In the genomic region with DNA sequence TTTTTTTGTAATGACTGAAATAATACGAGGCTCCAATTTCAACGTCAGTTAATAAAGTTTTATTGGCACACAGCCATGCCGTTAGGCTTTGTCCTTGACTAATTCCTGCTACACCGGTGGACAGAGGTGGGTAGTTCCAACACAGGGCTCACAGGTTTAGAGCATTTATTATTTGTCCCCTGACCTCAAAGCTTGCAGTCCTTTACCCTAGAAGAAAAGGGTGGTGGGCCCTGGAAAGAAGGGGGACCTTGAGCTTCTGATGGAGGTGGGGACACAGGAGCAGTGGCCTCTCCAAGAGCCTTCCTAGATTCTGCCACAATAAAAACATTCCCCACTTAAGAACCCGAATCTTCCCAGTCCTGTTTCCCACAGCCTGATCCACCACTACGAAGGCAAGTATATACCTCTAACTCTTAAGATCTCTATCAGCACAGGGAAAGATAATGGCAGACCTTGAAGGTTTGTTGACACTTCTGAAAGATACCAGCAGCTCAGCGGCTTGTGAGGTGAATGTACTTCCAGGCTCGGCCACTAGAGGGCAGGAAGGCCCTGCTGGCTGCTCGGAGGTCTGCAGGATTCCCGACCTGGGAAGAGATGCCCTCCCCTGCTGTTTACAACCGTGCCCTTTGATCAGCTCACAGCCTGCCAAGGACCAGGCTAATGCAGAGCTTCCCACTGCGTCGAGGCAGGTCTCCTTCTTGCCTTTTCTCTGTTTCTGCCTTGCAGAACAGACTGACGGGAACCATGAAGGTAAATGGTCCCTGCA, we compare ENCODE assay signal across 9 mouse cellular contexts. TPM values are rescaled to one million over a fixed set of nuclear protein-coding genes. Genes with fewer than 3 reads are reported as not detected.
DNase-seq lines count a peak whose midpoint lies in the region; ATAC-seq and TF ChIP-seq lines count a peak whose summit lies in the region.
"Had no signal": no experiment of that assay in that cellular context is flagged by ENCODE, and none has a peak within 500 bp of the region (broad histone marks: within the 10 kb centered on the region; RNA-seq: fewer than 3 reads in every experiment).

No protein-coding gene starts in this region.

- no peak overlapping the region for H3K4me3 ChIP-seq in MEL (ENCODE audit: control insufficient read depth in 1 of 2, insufficient read depth in 1 of 2, low read depth in 2 of 2, low read length in 2 of 2)
- no peak overlapping the region for H3K4me3 ChIP-seq in forebrain, postnatal 0 days (ENCODE audit: low read depth, low read length)
- H3K4me3 ChIP-seq in hindbrain, embryonic 12.5 days = no peak overlapping the region

- H3K27me3 ChIP-seq in MEL (ENCODE audit: control insufficient read depth in 1 of 2, insufficient read depth in 2 of 2, low read length in 2 of 2) = peaks cover 4 to 8% of the 10 kb centered on the region in 2 experiments; a peak in 3 of 4 replicates
- no peaks in the 10 kb centered on the region for H3K27me3 ChIP-seq in forebrain, postnatal 0 days (ENCODE audit: insufficient read depth, low read length)
- peaks cover 31% of the 10 kb centered on the region for H3K27me3 ChIP-seq in hindbrain, embryonic 12.5 days

- peak; percentile 87 to 98 (median 98) for TF ChIP-seq CTCF in MEL (IDR thresholded peaks at IDR 0.05 in 2 of 3, conservative IDR thresholded peaks at IDR 0.05 in 1 of 3; ENCODE audit: control insufficient read depth in 1 of 3, insufficient read depth in 1 of 3, low read depth in 2 of 3, low read length in 3 of 3, poor library complexity in 1 of 3, severe bottlenecking in 1 of 3)
- TF ChIP-seq CTCF in forebrain, postnatal 0 days (IDR thresholded peaks at IDR 0.05; ENCODE audit: low read depth) = peak; percentile 99

- H3K9me3 ChIP-seq in MEL (replicated peaks; ENCODE audit: insufficient read depth, low read length) = no peaks in the 10 kb centered on the region
- H3K9me3 ChIP-seq in forebrain, postnatal 0 days (ENCODE audit: low read length) = no peaks in the 10 kb centered on the region
- no peaks in the 10 kb centered on the region for H3K9me3 ChIP-seq in hindbrain, embryonic 12.5 days (replicated peaks)

- peak; percentile 75 for TF ChIP-seq RAD21 in MEL (IDR thresholded peaks at IDR 0.05; ENCODE audit: low read depth, low read length)

- TF ChIP-seq EP300 in MEL (IDR thresholded peaks at IDR 0.05; ENCODE audit: low read depth in 1 of 2, low read length in 2 of 2) = no peak

- H3K79me2 ChIP-seq in MEL (ENCODE audit: control insufficient read depth, insufficient read depth, low read length, poor library complexity) = no peaks in the 10 kb centered on the region

- H3K36me3 ChIP-seq in MEL (ENCODE audit: control insufficient read depth in 1 of 2, insufficient read depth in 2 of 2, low read length in 2 of 2) = no peaks in the 10 kb centered on the region; a peak in 1 of 4 replicates
- H3K36me3 ChIP-seq in forebrain, postnatal 0 days (ENCODE audit: insufficient read depth) = no peaks in the 10 kb centered on the region
- H3K36me3 ChIP-seq in hindbrain, embryonic 12.5 days = no peaks in the 10 kb centered on the region

- ATAC-seq in forebrain, postnatal 0 days = peak; percentile 79
- ATAC-seq in hindbrain, embryonic 12.5 days (ENCODE audit: low FRiP score) = peak; percentile 74

- no peak overlapping the region for H3K27ac ChIP-seq in MEL (ENCODE audit: control insufficient read depth, low read depth, low read length)
- no peak overlapping the region for H3K27ac ChIP-seq in forebrain, postnatal 0 days (ENCODE audit: low read depth, low read length)
- 0 out of 2 replicates have a peak overlapping the region, but pooled peaks have one; percentile 18 for H3K27ac ChIP-seq in hindbrain, embryonic 12.5 days

- no peak for TF ChIP-seq POLR2A in MEL (IDR thresholded peaks at IDR 0.05; ENCODE audit: control insufficient read depth in 1 of 2, insufficient read depth in 1 of 2, low read depth in 1 of 2, low read length in 2 of 2, poor library complexity in 1 of 2)

- 18% methylated on average over 14 of the region's 14 CpGs for WGBS in forebrain, postnatal 0 days
- WGBS in hindbrain, embryonic 12.5 days = 27% methylated on average over 14 of the region's 14 CpGs

- H3K4me1 ChIP-seq in MEL (ENCODE audit: control insufficient read depth in 1 of 2, insufficient read depth in 2 of 2, low read length in 2 of 2) = no peaks in the 10 kb centered on the region
- no peaks in the 10 kb centered on the region for H3K4me1 ChIP-seq in forebrain, postnatal 0 days (ENCODE audit: insufficient read depth)
- peaks cover 45% of the 10 kb centered on the region for H3K4me1 ChIP-seq in hindbrain, embryonic 12.5 days

- peak overlapping the region; percentile 21 for H3K4me2 ChIP-seq in forebrain, postnatal 0 days (ENCODE audit: low read depth)
- H3K4me2 ChIP-seq in hindbrain, embryonic 12.5 days (replicated peaks) = peak overlapping the region; percentile 31

- no peak overlapping the region for H3K9ac ChIP-seq in MEL (ENCODE audit: control insufficient read depth, low read depth, low read length, poor library complexity, severe bottlenecking)
- H3K9ac ChIP-seq in forebrain, postnatal 0 days = peak overlapping the region; percentile 23; the same call in 1 of the 2 replicates
- 0 out of 2 replicates have a peak overlapping the region, but pooled peaks have one; percentile 28 for H3K9ac ChIP-seq in hindbrain, embryonic 12.5 days

- DNase-seq in MEL (ENCODE audit: low read depth, low spot score) = peak; percentile 81
- peak; percentile 94 to 96 for DNase-seq in cerebellum, adult 18-20 months
- peak; percentile 91 for DNase-seq in forebrain, postnatal 0 days
- peak; percentile 94 to 96 for DNase-seq in layer of hippocampus, postnatal 10 days (ENCODE audit: low spot score in 2 of 2)
- DNase-seq in lung, postnatal 36 days = peak; percentile 90
- peak; percentile 73 for DNase-seq in retina, postnatal 7 days (ENCODE audit: low read depth, low spot score)
- DNase-seq in urinary bladder, adult 18-20 months (ENCODE audit: low spot score in 2 of 2) = peak; percentile 71 to 83

TF ChIP-seq in MEL, 35 proteins besides CTCF, POLR2A, EP300 and RAD21:
- TF ChIP-seq TAL1 (IDR thresholded peaks at IDR 0.05; ENCODE audit: low read length) (no peak), CHD2 (IDR thresholded peaks at IDR 0.05; ENCODE audit: low read length) (no peak), MAX (IDR thresholded peaks at IDR 0.05; ENCODE audit: low read length) (no peak), TBP (IDR thresholded peaks at IDR 0.05; ENCODE audit: low read depth, low read length) (no peak), KAT2A (conservative IDR thresholded peaks at IDR 0.05; ENCODE audit: low read depth, low read length) (no peak), SMC3 (IDR thresholded peaks at IDR 0.05; ENCODE audit: low read depth, low read length) (peak; percentile 73), HCFC1 (IDR thresholded peaks at IDR 0.05; ENCODE audit: low read depth, low read length) (no peak), POLR2AphosphoS2 (IDR thresholded peaks at IDR 0.05; ENCODE audit: low read length) (no peak), GATA1 (IDR thresholded peaks at IDR 0.05; ENCODE audit: low read depth, low read length) (peak; percentile 33; the same call in 1 of the 2 replicates), ZNF384 (IDR thresholded peaks at IDR 0.05; ENCODE audit: low read depth, low read length) (no peak), MYB (IDR thresholded peaks at IDR 0.05; ENCODE audit: low read depth, low read length) (no peak), MXI1 (IDR thresholded peaks at IDR 0.05; ENCODE audit: low read depth, low read length) (no peak), ZC3H11A (IDR thresholded peaks at IDR 0.05; ENCODE audit: low read depth, low read length) (peak; percentile 38; the same call in 1 of the 2 replicates), POLR2AphosphoS5 (IDR thresholded peaks at IDR 0.05; ENCODE audit: borderline replicate concordance, low read depth, low read length) (no peak), USF2 (IDR thresholded peaks at IDR 0.05; ENCODE audit: borderline replicate concordance in 1 of 2, insufficient read depth in 1 of 2, low read depth in 1 of 2, low read length in 2 of 2) (no peak)
TF ChIP-seq in MEL: peak in this region for 3.

RNA-seq across cellular contexts. Expression of a gene that starts 17.7 kb away (rescaled TPM):
- total RNA-seq in MEL (2012; rRNA removed) = 0.56 and 1.3 TPM in 2 replicates
- polyA plus RNA-seq in MEL (2012; ENCODE audit: insufficient read depth in 1 of 2, insufficient read length in 2 of 2, low read depth in 1 of 2, low replicate concordance in 2 of 2, missing spikeins in 1 of 2) = 10 to 100 TPM in 1 of 2 experiments, not detected in 1; 15.7 TPM
- 2.6 and 3.2 TPM in 2 replicates for total RNA-seq in forebrain, postnatal 0 days (2014; rRNA removed)
- polyA plus RNA-seq in forebrain, postnatal 0 days (2015; fragmentation: Nextera tagmentation; extraction: Ambion mirVana) = 0.70 and 1.2 TPM in 2 replicates
- 0.99 and 1.4 TPM in 2 replicates for polyA plus RNA-seq in hindbrain, embryonic 12.5 days (2016; fragmentation: Nextera tagmentation; extraction: Ambion mirVana)
- 10 to 100 TPM; 19.3 to 23.4 TPM for total RNA-seq in layer of hippocampus, postnatal 10 days (2021)

RNA-seq across cellular contexts. Expression of a gene that starts 34.0 kb away (rescaled TPM):
- not detected in 2 replicates for total RNA-seq in MEL (2012; rRNA removed)
- not detected for polyA plus RNA-seq in MEL (2012; ENCODE audit: insufficient read depth in 1 of 2, insufficient read length in 2 of 2, low read depth in 1 of 2, low replicate concordance in 2 of 2, missing spikeins in 1 of 2)
- total RNA-seq in forebrain, postnatal 0 days (2014; rRNA removed) = 13.3 and 14.9 TPM in 2 replicates
- polyA plus RNA-seq in forebrain, postnatal 0 days (2015; fragmentation: Nextera tagmentation; extraction: Ambion mirVana) = 14.7 and 15.1 TPM in 2 replicates
- polyA plus RNA-seq in hindbrain, embryonic 12.5 days (2016; fragmentation: Nextera tagmentation; extraction: Ambion mirVana) = 10.8 and 12.7 TPM in 2 replicates
- total RNA-seq in layer of hippocampus, postnatal 10 days (2021) = 1 to 10 TPM; 4.9 TPM
- polyA plus RNA-seq: liver, embryonic 16.5 days had no signal

RNA-seq across cellular contexts. Expression of a gene that starts 34.1 kb away (rescaled TPM):
- not detected in 2 replicates for total RNA-seq in MEL (2012; rRNA removed)
- polyA plus RNA-seq in MEL (2012; ENCODE audit: insufficient read depth in 1 of 2, insufficient read length in 2 of 2, low read depth in 1 of 2, low replicate concordance in 2 of 2, missing spikeins in 1 of 2) = not detected
- total RNA-seq in forebrain, postnatal 0 days (2014; rRNA removed) = 3.4 and 5.0 TPM in 2 replicates
- 0.31 and 0.48 TPM in 2 replicates for polyA plus RNA-seq in forebrain, postnatal 0 days (2015; fragmentation: Nextera tagmentation; extraction: Ambion mirVana)
- 3.6 and 4.1 TPM in 2 replicates for polyA plus RNA-seq in hindbrain, embryonic 12.5 days (2016; fragmentation: Nextera tagmentation; extraction: Ambion mirVana)
- 1 to 10 TPM; 1.7 TPM for total RNA-seq in layer of hippocampus, postnatal 10 days (2021)
- polyA plus RNA-seq: liver, embryonic 16.5 days had no signal
